Comparison of ENCODE assay signal across 7 mouse cellular contexts in the genomic region with DNA sequence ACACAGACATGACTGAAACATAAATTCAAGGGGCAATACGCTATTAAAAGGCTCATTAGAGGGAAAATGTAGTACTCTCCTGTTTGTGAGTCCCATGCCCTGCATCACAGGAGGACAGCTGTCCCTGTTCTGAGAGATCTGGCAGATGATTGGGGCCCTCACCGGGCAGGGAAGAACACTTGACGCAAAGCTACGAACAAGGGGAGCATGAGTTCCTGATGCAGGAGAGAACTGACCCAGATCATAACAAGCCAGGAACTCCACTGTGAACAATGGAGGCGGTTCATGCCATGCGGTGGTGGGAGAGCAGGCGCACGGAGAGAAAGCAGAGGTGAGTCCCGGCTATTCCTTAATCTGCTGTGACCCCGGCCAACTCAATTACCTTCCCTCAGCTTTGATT.
"Had no signal": no experiment of that assay in that cellular context is flagged by ENCODE, and none has a peak within 500 bp of the region (broad histone marks: within the 10 kb centered on the region; RNA-seq: fewer than 3 reads in every experiment).

No protein-coding gene starts in this region.

- DNase-seq: kidney, postnatal 25 days; lung, embryonic 14.5 days; lung, postnatal 10 days; lung, postnatal 4 days; midbrain, embryonic 14.5 days; right cerebral cortex, postnatal 14 days had no signal

- ATAC-seq: liver, embryonic 12.5 days had no signal
